Mouse (Mus musculus) heart, adult 11 months (tissue): ENCODE results near the gene Cadm1.

Source experiments
- DNase-seq: peaks from one replicate; pipeline ENCODE4 v3.0.0; 2022

Gene Cadm1

GRCm38 (mm10) chr9:47552960-47553575, 23.1 kb downstream of the Cadm1 start:
- peak; percentile 58 for DNase-seq

GRCm38 (mm10) chr9:47560726-47561125, 30.8 kb downstream of the Cadm1 start:
- DNase-seq = peak; percentile 29

GRCm38 (mm10) chr9:47561596-47561995, 31.6 kb downstream of the Cadm1 start:
- DNase-seq = no peak

GRCm38 (mm10) chr9:47565088-47565487, 35.1 kb downstream of the Cadm1 start:
- DNase-seq = peak; percentile 73

GRCm38 (mm10) chr9:47567873-47568272, 37.9 kb downstream of the Cadm1 start:
- DNase-seq = peak; percentile 80

- peak; percentile 37 for DNase-seq
These were observed 40.2 kb downstream of the Cadm1 start for GRCm38 (mm10) chr9:47570184-47570583.

- DNase-seq = peak; percentile 81
These were observed 41.5 kb downstream of the Cadm1 start for GRCm38 (mm10) chr9:47571461-47571860.

- DNase-seq = peak; percentile 61
These were observed 42.2 kb downstream of the Cadm1 start for GRCm38 (mm10) chr9:47572132-47572531.

GRCm38 (mm10) chr9:47573456-47573855, 43.5 kb downstream of the Cadm1 start:
- peak; percentile 36 for DNase-seq

GRCm38 (mm10) chr9:47574710-47575414, 44.9 kb downstream of the Cadm1 start:
- peak; percentile 61 for DNase-seq

GRCm38 (mm10) chr9:47575764-47576163, 45.8 kb downstream of the Cadm1 start:
- peak; percentile 43 for DNase-seq

- no peak for DNase-seq
These were observed 49.5 kb downstream of the Cadm1 start for GRCm38 (mm10) chr9:47579464-47579863.

GRCm38 (mm10) chr9:47581576-47582365, 51.8 kb downstream of the Cadm1 start:
- peak; percentile 27 for DNase-seq

GRCm38 (mm10) chr9:47583241-47583640, 53.3 kb downstream of the Cadm1 start:
- DNase-seq = peak; percentile 10

- peak; percentile 19 for DNase-seq
These were observed 56.2 kb downstream of the Cadm1 start for GRCm38 (mm10) chr9:47586176-47586575.

- peak; percentile 28 for DNase-seq
These were observed 56.9 kb downstream of the Cadm1 start for GRCm38 (mm10) chr9:47586839-47587238.

GRCm38 (mm10) chr9:47587577-47588194, 57.7 kb downstream of the Cadm1 start:
- DNase-seq = peak; percentile 80

GRCm38 (mm10) chr9:47589832-47590231, 59.9 kb downstream of the Cadm1 start:
- peak; percentile 95 for DNase-seq

GRCm38 (mm10) chr9:47601541-47601940, 71.6 kb downstream of the Cadm1 start:
- DNase-seq = peak; percentile 44

- no peak for DNase-seq
These were observed 74.0 kb downstream of the Cadm1 start for GRCm38 (mm10) chr9:47603971-47604370.

GRCm38 (mm10) chr9:47605628-47606027, 75.7 kb downstream of the Cadm1 start:
- no peak for DNase-seq

- DNase-seq = no peak
These were observed 78.5 kb downstream of the Cadm1 start for GRCm38 (mm10) chr9:47608441-47608840.

GRCm38 (mm10) chr9:47608921-47609320, 78.9 kb downstream of the Cadm1 start:
- DNase-seq = peak; percentile 61
